Mouse (Mus musculus): Measurements from ENCODE around the gene Zan.

DNA sequence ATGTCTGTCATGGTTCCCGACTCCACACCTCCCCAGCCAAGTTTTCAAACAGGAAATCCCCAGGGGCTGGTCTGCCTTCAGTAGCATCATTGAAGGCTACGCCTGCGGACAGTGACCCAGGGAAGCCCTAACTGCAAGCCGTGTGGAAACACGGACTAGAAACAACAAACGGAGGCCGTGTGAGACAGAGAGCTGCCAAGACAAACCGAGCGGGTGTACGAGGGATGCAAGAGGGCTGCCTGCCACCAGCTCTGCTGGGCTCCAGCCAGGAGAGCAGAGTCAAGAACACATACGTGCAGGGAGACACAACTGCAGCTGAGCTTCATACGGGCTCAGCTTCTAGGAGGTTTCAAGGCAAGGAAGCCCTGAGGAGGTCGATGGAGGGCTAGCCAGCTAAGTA lies 17.0 kb upstream of the Zan start:
- TF ChIP-seq CTCF (IDR thresholded peaks at IDR 0.05; ENCODE audit: insufficient read depth, low read depth, low read length) (no peak), POLR2A (IDR thresholded peaks at IDR 0.05; ENCODE audit: insufficient read depth, low read depth, low read length) (no peak)
